ENCODE assay signal across 16 mouse cellular contexts in the genomic region with DNA sequence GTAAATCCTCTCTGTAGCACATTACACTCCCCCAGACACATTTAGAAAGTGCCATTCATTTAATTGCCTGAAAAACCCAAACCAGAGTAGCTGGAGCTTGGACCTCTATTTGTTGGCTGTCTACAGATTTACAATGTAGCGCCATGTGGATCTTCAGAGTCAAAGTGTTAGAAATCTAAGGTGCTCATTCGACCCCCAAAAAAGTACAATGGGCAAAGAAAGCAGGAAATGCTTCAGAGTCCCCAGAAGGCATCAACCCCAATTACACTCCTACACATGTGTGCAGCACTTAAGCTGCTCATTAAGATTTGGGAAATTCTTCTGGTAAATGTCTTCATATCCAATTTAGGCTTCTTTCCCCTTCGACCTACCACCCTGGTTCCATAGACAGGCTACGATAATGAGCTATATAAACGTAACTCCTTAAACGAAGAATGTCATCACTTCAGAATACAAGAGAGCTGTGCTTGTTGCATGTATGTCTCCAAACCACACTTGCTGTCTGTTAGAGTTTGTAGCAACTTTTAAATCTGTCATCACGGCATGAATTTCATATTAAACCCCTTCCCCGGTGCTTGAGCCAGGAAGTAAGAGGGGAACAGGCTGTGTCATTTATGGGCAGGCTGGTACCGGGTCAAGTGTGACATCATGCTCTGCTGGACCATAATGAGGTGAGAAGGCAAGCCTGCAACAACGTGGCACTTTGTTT.
"Had no signal": no experiment of that assay in that cellular context is flagged by ENCODE, and none has a peak within 500 bp of the region (broad histone marks: within the 10 kb centered on the region; RNA-seq: fewer than 3 reads in every experiment).

No protein-coding gene starts in this region.

- H3K4me3 ChIP-seq: hindbrain, embryonic 13.5 days; liver, embryonic 15.5 days; megakaryocyte, embryonic 14.5 days; midbrain, embryonic 13.5 days; myocyte; neural tube, embryonic 15.5 days had no signal

- ATAC-seq: intestine, embryonic 16.5 days; midbrain, embryonic 13.5 days had no signal

- H3K4me2 ChIP-seq: hindbrain, embryonic 13.5 days; liver, embryonic 11.5 days; liver, embryonic 15.5 days; midbrain, embryonic 13.5 days; neural tube, embryonic 15.5 days had no signal

- H3K9ac ChIP-seq: hindbrain, embryonic 13.5 days; liver, embryonic 15.5 days; midbrain, embryonic 13.5 days; neural tube, embryonic 15.5 days had no signal

- H3K36me3 ChIP-seq: hindbrain, embryonic 13.5 days; liver, embryonic 15.5 days; midbrain, embryonic 13.5 days; neural tube, embryonic 15.5 days had no signal

- H3K9me3 ChIP-seq: hindbrain, embryonic 13.5 days; liver, embryonic 15.5 days; megakaryocyte, embryonic 14.5 days; midbrain, embryonic 13.5 days; neural tube, embryonic 15.5 days had no signal

- H3K27ac ChIP-seq: hindbrain, embryonic 13.5 days; kidney, postnatal 0 days; liver, embryonic 15.5 days; macrophage; midbrain, embryonic 13.5 days; neural tube, embryonic 15.5 days had no signal

- DNase-seq: kidney, adult 8-10 months; kidney, postnatal 4 days; left cerebral cortex, postnatal 4 days; right cerebral cortex, adult 18-20 months; right cerebral cortex, postnatal 25 days; thymus, postnatal 36 days had no signal

- H3K27me3 ChIP-seq: hindbrain, embryonic 13.5 days; liver, embryonic 15.5 days; megakaryocyte, embryonic 14.5 days; midbrain, embryonic 13.5 days; neural tube, embryonic 15.5 days had no signal

- H3K4me1 ChIP-seq: liver, embryonic 15.5 days; megakaryocyte, embryonic 14.5 days; neural tube, embryonic 15.5 days had no signal
